Mouse (Mus musculus): ENCODE measurements around the gene Olfr61.
"Not testable (repeated sequence)": the region's sequence is repeated elsewhere in the genome, so short reads cannot be mapped to it uniquely, and the experiment has no call there.

The Olfr61 gene

DNA sequence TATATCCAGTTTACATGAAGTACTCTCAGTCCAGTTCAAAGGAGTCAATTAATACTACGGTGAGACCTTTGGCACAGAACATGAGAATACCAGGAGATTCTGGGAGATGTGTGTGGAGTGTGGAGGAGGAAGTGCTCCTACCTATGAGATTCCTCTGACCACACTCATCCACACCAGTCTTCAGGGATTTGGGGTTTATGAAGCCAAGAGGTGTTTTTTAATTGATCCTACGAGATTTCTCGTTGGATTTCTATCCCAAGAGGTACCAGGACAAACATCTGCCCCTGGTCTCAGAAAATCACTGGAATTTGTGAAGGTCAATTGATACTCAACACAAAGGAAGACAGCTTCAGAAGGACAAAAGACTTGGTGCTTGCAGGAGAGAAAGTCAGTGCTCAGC, at the start of gene Olfr61:
Gene Olfr61, plus strand, starts transcription at position 301 of the 400 bp plus-strand sequence.
- DNase-seq, result not testable (repeated sequence)

- DNase-seq, result not testable (repeated sequence)
These were observed 27.8 kb upstream of the Olfr61 start, which contains the start of gene Olfr46 for GRCm38 (mm10) chr7:140600969-140601368. TSS of gene Olfr46 (plus strand) at chr7:140601269.

DNA sequence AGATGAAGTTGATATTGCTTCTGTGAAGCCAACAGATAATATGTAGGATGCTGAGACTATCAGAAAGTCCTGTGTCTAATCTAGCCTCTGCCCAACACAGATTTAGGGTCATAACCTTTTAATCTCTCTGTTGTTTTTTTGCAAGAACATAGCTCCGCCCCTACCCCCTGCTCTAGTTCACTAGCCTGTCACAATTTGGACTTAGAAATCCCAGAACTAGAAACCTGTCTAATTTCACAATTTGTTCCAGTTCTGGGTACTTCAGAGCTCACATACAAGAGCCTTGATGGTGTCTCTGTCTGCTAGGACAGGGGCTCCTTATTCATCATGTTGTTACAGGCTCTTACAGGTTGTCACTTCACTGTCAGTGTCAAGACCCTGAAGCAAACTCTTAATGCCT, 1.8 kb downstream of the Olfr61 start:
- DNase-seq, result no peak

DNA sequence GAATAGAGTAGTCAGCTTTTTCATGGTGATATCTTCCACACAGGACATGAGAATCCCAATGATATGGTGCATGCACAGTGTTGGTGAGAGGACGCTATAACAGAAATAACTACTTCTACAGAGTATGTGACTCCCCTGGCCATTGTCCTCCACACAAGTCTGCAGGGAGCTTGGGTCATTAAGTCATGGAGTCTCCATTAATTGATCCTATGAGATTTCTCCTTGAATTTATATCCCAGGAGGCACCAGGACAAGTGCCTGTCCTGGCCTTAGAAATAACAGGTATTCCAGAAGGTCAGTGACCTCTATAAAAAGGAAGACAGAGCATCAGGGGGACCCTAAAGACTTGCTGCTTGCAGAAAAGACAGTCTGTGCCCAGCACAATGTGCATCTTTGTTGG, 17.4 kb downstream of the Olfr61 start, which contains the start of gene Olfr53:
Gene Olfr53, plus strand, starts transcription at position 301 of the 400 bp plus-strand sequence.
- DNase-seq, result no peak

DNA sequence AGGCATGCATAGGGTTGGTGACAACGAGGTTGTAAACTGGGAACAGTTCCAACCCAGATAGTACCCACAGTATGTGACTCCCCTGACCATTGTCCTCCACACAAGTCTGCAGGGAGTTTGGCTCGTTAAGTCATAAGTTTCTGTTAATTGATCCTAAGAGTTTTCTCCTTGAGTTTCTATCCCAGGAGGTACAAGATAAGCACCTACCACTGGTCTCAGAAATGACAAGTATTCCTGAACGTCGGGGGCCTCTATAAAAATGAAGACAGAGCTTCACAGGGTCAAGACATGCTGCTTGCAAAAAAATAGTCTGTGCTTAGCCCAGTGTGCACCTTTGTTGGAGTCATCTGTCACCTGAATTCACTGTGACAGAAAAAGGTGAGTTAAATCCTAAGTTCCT, 30.9 kb downstream of the Olfr61 start, which contains the start of gene Olfr539:
Gene Olfr539, plus strand, starts transcription at position 301 of the 400 bp plus-strand sequence.
- no peak for DNase-seq

GRCm38 (mm10) chr7:140670693-140671092, 41.9 kb downstream of the Olfr61 start:
- not testable (repeated sequence) for DNase-seq

GRCm38 (mm10) chr7:140675863-140676262, 47.1 kb downstream of the Olfr61 start:
- DNase-seq, result no peak

- DNase-seq, result peak in 1 of 2 experiments; percentile 8
These were observed 50.8 kb downstream of the Olfr61 start for GRCm38 (mm10) chr7:140679591-140679990.

- DNase-seq, result no peak
These were observed 52.9 kb downstream of the Olfr61 start, which contains the start of gene Olfr45 for GRCm38 (mm10) chr7:140681651-140682050. TSS of gene Olfr45 (plus strand) at chr7:140681951.
